Mouse (Mus musculus): ENCODE results near the gene Cep290. TPM values are rescaled to one million over a fixed set of nuclear protein-coding genes. Genes with fewer than 3 reads are reported as not detected.

Gene Cep290
- total RNA-seq, 1 experiment from 2014 or later, result 7.8 TPM

DNA sequence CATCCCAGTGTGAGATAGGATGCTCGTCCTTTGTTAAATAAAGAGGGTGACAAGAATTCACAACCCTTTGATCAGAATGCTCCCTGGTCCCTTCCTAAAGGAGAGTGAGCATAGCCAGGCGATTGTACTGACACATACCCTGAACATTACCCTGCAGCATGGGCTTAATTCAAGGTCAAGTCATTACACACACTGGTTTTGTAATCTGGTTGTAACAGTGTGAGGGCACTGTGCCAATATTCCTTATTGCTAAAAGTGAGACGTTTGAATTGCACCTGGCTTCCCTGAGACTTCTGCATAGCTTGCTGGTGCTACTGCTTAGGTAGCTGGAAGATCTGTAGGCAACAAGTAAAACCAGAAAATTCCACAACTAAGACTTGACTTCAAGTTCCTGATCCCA is 96.8 kb downstream of the Cep290 start:
- no peak for ATAC-seq (ENCODE audit: extremely low read depth, insufficient number of reproducible peaks, low FRiP score, poor library complexity, severe bottlenecking)

GRCm38 (mm10) chr10:100588524-100588923 is 101.2 kb downstream of the Cep290 start:
- ATAC-seq (ENCODE audit: extremely low read depth, insufficient number of reproducible peaks, low FRiP score, poor library complexity, severe bottlenecking), result no peak

DNA sequence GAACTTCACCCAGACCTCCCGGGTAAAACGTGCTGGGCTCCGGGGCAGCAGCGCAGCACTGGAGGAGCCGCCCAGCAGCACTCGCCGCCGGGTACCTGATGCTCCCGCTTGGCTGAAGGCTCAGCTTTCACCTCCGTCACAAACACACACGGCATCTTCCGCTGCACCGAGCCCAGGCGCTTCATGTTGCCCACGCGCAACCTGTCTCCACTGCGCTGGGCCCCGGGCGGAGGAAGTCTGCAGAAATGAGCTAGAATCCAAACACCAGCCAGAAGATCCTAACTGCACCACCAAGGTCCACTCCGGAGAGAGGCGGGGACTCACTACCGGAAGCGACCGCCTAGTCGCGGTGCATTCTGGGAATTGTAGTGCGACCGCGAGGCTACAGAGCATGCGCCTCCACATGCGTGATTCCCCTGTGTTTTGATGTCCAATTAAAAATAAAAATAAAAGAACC is 101.6 kb downstream of the Cep290 start:
- ATAC-seq (ENCODE audit: extremely low read depth, insufficient number of reproducible peaks, low FRiP score, poor library complexity, severe bottlenecking), result peak; percentile 99

GRCm38 (mm10) chr10:100590323-100590722 is 103.0 kb downstream of the Cep290 start, which contains the start of the genes 4930430F08Rik and 1700017N19Rik:
Gene 4930430F08Rik, minus strand, starts transcription at chr10:100590423.
Gene 1700017N19Rik, plus strand, starts transcription at chr10:100590484.
- ATAC-seq (ENCODE audit: extremely low read depth, insufficient number of reproducible peaks, low FRiP score, poor library complexity, severe bottlenecking), result no peak

GRCm38 (mm10) chr10:100598339-100598738 is 111.0 kb downstream of the Cep290 start:
- no peak for ATAC-seq (ENCODE audit: extremely low read depth, insufficient number of reproducible peaks, low FRiP score, poor library complexity, severe bottlenecking)

GRCm38 (mm10) chr10:100603511-100603910 is 116.2 kb downstream of the Cep290 start:
- ATAC-seq (ENCODE audit: extremely low read depth, insufficient number of reproducible peaks, low FRiP score, poor library complexity, severe bottlenecking), result no peak

DNA sequence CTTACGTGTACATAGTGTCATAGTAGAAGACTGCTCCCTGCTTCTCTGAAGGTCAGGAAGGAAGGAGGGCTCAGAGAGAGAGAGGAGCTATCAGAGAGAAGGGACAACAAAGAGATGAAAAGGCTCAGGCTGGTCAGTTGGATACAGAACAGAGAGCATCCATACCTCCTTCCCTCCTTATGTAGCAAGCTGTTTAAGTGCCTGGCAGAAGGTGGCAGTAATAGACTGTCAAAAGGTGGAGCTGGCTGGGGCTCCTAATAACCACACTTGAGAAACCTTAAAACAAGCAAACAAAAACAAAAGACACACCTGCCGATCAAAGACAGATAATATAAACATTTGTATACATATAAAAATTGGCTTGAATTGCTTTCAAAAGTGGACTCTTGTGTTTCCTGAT is 116.9 kb downstream of the Cep290 start:
- ATAC-seq (ENCODE audit: extremely low read depth, insufficient number of reproducible peaks, low FRiP score, poor library complexity, severe bottlenecking), result no peak

- no peak for ATAC-seq (ENCODE audit: extremely low read depth, insufficient number of reproducible peaks, low FRiP score, poor library complexity, severe bottlenecking)
Observed at GRCm38 (mm10) chr10:100617233-100617903, 130.0 kb downstream of the Cep290 start.

- no peak for ATAC-seq (ENCODE audit: extremely low read depth, insufficient number of reproducible peaks, low FRiP score, poor library complexity, severe bottlenecking)
Observed at GRCm38 (mm10) chr10:100619474-100619873, 132.1 kb downstream of the Cep290 start.

DNA sequence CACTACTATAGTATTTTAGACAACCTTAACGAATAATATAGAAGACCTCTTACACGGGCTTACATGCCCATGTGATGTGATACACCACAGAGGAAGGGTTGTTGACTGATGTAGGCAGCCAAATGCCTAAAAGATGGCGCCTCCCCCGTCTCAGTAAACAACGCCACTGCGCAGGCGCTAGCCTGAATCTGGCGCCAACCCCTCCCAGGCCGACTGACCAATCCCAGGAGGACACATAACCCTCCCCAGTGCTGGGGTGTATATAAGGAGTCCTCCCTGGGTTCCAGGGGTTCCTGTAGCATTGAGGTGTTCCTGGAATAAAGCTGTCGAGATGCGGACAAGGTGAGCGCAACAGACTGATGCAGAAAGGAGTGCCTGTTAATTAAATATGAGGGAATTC is 132.7 kb downstream of the Cep290 start:
- ATAC-seq (ENCODE audit: extremely low read depth, insufficient number of reproducible peaks, low FRiP score, poor library complexity, severe bottlenecking), result no peak

- no peak for ATAC-seq (ENCODE audit: extremely low read depth, insufficient number of reproducible peaks, low FRiP score, poor library complexity, severe bottlenecking)
Observed at GRCm38 (mm10) chr10:100622494-100622893, 135.1 kb downstream of the Cep290 start.

Other genes with a start within 250 kb of the Cep290 start
- not detected in 2 replicates for gene Gm4301, start 151.9 kb upstream of the Cep290 start, total RNA-seq (2017)
- gene Gm4302, start 146.7 kb upstream of the Cep290 start, total RNA-seq (2017), result not detected in 2 replicates
- gene Gm4303, start 141.6 kb upstream of the Cep290 start, total RNA-seq (2017), result not detected in 2 replicates
- not detected in 2 replicates for gene Gm4305, start 136.5 kb upstream of the Cep290 start, total RNA-seq (2017)
- not detected in 2 replicates for gene Gm4307, start 126.2 kb upstream of the Cep290 start, total RNA-seq (2017)
- gene Gm4312, start 105.0 kb upstream of the Cep290 start, total RNA-seq (2017), result not detected in 2 replicates
- gene Tmtc3, start 208 bp upstream of the Cep290 start, total RNA-seq (2017), result 0.86 and 1.2 TPM in 2 replicates
- 8.0 and 8.3 TPM in 2 replicates for gene 4930430F08Rik, start 102.9 kb downstream of the Cep290 start, total RNA-seq (2017)
- not detected in 2 replicates for gene 1700017N19Rik, start 102.9 kb downstream of the Cep290 start, total RNA-seq (2017)